Mouse (Mus musculus) urinary bladder, postnatal 14 days (tissue): ENCODE data around the gene Ucp3.

Experiments
- DNase-seq: peaks from one replicate; pipeline ENCODE4 v3.0.0; 2021; ENCODE audit warnings: low spot score

The Ucp3 gene

GRCm38 (mm10) chr7:100472777-100473176 lies at the start of gene Ucp3:
TSS of gene Ucp3 (plus strand) at chr7:100472990.
- no peak for DNase-seq

GRCm38 (mm10) chr7:100425795-100426194 lies 47.0 kb upstream of the Ucp3 start:
- no peak for DNase-seq

GRCm38 (mm10) chr7:100429102-100429501 lies 43.7 kb upstream of the Ucp3 start:
- peak; percentile 63 for DNase-seq

GRCm38 (mm10) chr7:100429911-100430310 lies 42.9 kb upstream of the Ucp3 start:
- no peak for DNase-seq

- DNase-seq = peak; percentile 81
Measured at GRCm38 (mm10) chr7:100431103-100431502, 41.7 kb upstream of the Ucp3 start.

DNA sequence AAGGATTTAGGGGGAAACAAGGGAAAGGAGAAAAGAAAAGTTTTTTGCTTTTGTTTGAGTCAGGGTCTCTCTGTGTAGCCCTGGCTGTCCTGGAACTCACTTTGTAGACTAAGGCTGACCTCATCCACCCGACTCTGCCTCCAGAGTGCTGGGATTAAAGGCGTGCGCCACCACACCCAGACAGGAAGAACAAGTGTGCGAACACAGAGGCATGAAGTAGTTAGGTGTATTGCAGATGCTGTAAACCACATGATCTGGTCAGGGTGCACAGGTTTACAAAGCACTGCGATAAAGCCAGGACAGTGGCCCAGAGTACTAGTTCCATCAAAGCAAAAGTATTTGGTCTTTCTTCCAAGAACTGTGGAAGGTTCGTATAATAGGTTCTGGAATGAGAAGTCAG lies 39.5 kb upstream of the Ucp3 start:
- DNase-seq = no peak

DNA sequence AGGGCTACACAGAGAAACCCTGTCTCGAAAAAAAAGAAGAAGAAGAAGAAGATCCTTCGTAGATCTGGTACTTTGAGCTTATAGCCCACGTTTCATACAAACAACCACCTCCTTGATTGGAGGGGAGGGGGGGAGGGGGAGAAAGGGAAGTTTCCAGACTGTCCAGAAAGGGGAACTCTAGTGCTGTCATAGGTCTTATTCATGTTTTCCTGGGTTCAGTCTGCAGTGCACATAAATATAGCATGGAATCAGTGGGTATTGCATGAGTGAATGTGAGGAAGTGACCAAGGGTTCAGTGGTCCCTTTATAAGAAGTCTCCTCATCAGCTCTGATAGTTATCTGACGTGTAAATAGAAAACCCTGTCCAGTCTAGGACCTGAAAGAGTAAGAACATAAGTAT lies 29.1 kb upstream of the Ucp3 start:
- no peak for DNase-seq

DNA sequence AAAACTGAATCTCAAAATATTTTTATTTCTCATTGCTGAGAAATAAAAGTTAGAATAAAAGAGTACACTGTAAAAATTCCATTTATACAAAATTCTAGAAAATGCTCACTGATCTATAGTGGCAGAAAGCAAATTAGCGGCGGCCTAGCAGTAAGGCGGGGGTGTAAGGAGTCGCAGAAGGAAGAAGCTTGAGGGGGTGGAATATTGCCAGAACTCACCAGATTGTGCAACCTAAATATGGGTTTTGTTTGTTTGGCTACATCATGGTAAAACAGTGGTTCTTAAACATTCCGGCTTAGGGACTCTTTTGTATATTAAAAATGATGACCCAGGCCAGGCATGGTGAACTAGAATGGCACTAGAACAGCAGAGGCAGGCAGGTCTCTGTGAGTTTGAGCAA lies 26.5 kb upstream of the Ucp3 start:
- no peak for DNase-seq

- no peak for DNase-seq
Measured at GRCm38 (mm10) chr7:100448530-100448929, 24.3 kb upstream of the Ucp3 start.

DNA sequence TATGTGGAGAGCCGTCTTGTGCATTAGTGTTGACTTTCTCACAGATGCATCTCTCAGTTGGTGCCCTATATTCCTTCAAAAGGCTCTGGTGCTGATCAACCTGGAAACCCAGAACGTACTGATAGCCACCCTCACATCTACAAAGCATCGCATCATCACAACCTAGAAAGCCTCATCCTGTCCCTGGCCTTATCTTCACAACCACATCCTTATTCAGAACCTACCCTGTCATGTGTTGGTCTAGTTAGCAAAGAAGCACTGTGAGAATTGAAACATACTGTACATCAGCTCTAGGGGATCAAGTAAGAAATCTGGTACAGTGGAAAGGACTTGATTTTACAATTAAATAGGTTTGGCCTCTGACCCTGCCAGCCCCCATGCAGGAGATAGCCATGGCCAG lies 23.8 kb upstream of the Ucp3 start:
- DNase-seq = no peak

DNA sequence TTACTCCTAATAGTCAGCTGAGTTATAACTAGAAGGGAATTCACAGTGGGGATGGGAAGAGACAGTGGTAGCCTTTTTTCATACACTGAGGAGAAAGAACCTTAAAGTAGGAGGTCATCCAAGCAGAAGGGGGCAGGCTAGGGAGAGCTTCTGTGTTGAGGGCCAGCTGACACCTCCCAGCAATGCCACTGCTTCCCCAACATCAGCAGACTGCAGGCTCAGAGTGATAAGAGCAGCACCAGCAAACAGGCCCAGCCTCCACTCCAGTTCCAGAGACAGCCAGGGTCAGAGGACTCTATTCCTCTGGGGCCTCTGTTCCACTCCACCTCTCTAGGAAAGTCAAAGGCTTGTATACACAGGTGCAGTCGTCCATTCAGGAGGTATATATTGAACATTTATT lies 14.6 kb upstream of the Ucp3 start:
- DNase-seq = no peak

DNA sequence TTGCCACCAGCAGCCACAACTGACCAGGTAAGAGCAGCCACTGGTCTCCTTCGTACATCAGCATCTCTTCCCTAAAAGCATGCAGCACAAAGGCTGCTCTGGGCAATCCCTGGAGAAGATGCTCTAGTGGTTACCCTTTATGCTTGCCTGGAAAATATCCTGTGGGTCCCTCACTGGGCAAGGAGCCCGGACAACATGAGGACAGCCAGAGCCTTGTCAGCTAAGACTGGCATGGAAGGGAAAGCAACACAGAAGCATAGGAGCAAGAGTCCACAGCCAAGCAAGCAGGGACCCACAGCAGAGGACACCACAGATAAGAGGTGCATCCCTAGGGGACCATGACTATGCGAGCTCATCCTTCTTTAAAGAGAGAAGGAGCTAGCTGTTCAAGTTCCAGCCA lies 12.9 kb upstream of the Ucp3 start:
- no peak for DNase-seq

- peak; percentile 53 for DNase-seq
Measured at GRCm38 (mm10) chr7:100461621-100462151, 11.1 kb upstream of the Ucp3 start.

GRCm38 (mm10) chr7:100463194-100463593 lies 9.6 kb upstream of the Ucp3 start:
- no peak for DNase-seq

DNA sequence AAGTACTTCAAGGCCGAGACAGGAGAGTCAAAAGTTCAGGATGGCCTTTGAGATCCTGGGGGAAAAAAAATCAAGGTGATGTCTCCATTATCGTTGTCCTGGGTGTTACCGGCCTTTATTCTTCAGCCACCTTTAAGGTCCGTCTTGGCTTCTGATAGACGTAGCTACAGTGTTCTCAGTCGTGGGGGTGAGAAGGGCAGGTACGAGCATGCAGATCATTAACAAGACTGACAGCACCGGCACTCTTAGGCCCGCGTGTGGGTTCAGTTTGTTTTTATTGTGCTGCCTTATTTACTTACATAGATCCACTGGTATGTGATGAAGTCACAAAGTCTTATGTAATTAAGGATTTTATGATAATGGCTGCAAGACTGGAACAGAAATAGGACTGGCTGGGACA lies 9.0 kb upstream of the Ucp3 start:
- DNase-seq = peak; percentile 42

DNA sequence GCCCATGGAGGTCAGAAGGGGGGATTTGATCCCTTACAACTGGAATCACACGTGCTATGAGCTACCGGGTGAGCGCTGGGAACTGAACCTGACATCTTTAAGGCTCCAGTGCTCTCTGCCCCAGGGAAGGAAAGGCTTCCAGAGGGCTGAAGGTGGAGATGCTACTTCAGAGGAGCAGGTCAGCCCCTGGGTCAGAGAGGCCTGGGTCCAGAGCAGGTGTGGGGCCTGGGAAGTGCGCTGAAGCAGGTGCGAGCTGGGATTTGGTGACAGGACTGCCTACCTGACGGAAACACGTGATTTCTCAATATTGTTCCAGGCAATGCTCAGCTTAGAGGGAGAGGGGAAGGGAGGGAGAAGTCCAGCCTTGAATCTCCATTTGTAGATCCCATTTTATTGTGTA lies 8.5 kb upstream of the Ucp3 start:
- no peak for DNase-seq

- DNase-seq = peak; percentile 72
Measured at GRCm38 (mm10) chr7:100465248-100465647, 7.5 kb upstream of the Ucp3 start.

DNA sequence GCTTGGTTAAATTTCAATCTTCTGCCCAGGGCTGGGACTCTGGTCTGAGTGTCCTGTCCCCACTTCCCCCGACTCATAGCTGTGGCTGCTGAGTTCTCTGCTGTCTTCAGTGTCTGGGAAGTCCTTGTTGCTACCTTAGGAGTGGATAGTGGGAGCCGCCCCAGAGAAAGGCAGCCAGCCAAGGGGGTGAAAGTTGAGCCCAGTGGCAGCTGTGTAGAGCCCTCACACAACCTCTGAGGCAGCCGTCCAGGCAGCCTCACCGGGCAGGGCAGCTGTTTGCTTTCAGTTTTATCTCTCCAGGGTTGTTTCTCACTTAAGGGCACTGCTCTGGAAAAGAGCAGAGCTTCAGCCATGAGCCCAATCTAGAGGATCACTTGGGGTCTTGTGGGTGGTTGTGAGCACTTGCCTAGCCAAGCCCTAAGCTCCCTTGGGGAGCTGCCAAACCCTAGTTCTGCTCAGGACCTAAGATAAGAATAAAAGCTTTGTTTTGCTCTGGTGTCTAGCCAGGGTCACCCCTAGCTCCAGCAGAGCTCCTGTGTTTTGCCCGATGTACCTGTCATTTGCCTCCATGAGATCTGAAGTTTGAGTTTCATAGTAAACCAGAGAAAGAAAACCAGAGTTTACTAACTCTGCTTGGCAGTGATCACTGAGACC lies 7.0 kb upstream of the Ucp3 start:
- DNase-seq = peak; percentile 89

DNA sequence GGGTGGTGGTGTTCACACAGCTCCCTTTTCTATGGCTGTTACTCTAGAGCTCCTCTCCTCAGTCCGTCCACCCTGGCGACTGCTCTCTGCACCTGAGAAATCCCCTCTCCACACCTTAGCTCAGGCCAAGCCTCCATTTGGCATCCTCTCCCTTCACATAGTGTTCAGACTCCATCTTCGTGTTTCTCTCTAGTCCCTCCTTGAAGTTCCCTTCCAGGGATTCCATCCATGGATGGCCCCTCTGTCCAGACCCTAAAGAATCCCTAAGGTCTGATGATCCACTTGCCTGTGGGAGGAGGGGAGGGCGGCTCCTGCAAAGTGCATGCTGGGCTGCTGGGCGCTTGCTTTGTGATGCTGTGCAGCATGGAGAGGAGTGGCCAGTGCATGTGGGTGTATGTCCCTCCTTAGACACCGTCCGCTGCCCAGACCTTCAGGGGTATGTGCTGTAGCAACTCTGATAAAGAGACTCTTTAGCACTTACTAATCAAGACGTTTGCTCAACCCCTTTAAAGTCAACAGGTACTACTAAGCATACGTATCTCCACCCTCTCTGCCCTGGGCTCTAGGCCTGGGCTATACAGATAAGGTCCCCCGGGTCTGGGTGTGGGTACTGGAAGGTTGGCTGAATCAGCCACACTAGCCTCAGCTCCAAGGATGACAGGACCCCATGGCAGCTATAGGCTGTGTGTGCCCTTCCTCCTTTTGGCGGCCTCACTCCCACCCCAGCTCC lies 5.8 kb upstream of the Ucp3 start:
- DNase-seq = no peak

DNA sequence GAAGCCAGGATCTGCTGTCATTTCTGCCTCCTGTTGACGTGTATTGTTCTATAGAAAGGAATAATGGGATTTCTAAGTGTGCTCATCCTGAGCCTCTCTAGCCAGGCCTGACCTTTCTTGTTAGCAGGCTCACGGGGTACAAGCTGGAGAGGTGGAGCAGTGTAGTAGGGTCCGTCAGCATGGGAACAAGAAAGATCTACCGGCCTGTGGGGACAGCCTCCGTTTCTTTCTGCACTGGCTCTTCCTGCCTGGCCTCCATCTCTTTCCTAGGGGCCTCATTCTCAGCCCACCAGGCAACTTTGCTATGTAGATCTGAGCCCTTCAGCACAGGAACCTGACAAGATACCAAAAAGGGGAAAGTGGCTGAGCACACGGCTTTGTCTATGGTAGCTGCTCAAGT lies 4.0 kb upstream of the Ucp3 start:
- no peak for DNase-seq

- DNase-seq = no peak
Measured at GRCm38 (mm10) chr7:100469502-100469901, 3.3 kb upstream of the Ucp3 start.

- DNase-seq = no peak
Measured at GRCm38 (mm10) chr7:100470796-100471406, 1.9 kb upstream of the Ucp3 start.

DNA sequence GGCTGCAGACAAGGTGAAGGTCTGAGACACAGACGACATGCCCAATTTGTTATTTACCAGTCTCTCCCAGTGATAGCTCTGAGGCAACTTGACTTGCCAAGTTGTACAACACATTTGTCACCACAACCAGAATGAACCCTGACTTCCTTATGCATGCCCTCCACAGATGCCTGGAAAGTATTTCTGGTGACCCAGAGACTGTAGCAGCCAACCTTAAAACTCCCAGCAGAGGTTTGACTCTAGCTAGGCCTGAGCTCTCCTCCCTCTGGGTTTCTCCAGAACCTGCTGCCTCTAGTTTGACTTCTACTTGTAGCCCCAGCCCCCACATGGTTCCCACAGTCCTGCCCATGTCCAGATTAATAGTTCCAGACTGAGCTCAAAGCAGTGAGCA lies 1.4 kb upstream of the Ucp3 start:
- no peak for DNase-seq
